Mouse (Mus musculus) frontal cortex, adult 2 months (tissue): ENCODE results near the gene Hbs1l. TPM values are rescaled to one million over a fixed set of nuclear protein-coding genes. Genes with fewer than 3 reads are reported as not detected.
A peak's percentile ranks its signal among the peaks of the same experiment; 100 is the strongest.

Experiments
- DNase-seq, 2 experiments: peaks; one replicate each; pipeline ENCODE4 v3.0.0; 2022; ENCODE audit warnings: low spot score in 1 of 2; ENCODE audit errors: extremely low spot score in 1 of 2
- polyA plus RNA-seq: library from polyadenylated mRNA; depleted of rRNA; stranded (reverse); fragments of >200 nt; gene quantifications from 2 replicates; pipeline ENCODE4 v1.2.3, GENCODE M21; 2012

Hbs1l gene
- polyA plus RNA-seq, 1 experiment: 47.7 TPM

DNA sequence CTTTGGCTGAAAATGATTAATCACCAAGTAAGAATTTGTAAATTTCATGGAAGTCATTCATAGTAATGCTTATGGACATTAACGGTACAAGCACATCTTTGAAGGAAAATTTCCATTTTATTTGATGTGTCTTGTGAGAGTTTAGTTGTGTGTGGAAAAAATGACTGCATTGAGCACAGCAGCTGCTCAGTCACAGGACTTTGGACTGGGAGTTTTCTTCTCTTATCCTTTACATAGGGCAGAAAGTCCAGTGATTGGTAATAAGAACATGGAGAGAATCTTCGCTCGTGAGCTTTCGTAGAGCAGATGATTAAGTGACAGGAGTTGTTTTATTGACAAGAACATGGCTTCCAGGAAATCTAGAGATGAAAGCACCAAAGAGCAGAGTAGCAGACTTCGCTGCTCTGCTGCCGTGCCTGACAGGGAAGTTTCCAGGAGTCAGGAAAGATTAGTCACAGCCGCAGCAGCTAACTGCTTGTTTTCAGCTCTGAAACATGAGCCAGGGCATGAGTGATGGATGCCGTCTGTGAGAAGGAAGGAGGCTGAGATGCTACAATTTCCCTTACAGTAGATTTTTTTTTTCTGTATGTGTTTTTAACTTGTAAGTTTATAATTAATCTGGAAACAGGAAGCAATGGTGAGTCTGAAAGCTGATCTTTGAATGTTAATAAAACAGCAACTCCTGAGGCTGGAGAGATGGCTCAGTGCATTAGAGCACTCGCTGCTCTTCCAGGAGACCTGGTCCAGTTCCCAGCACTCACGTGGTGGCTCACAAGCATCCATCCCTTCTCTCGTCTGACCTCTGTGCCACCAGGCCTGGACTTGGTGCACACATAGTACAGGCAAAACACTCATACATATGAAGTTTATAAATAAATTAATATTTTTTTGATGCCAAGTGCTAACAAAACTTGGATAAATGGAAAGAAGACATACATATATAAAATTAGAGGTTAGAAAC lies 9.2 kb downstream of the Hbs1l start:
- no peak for DNase-seq

- peak in 1 of 2 experiments; percentile 39 for DNase-seq
Observed at GRCm38 (mm10) chr10:21313732-21314131, 18.0 kb downstream of the Hbs1l start.

DNA sequence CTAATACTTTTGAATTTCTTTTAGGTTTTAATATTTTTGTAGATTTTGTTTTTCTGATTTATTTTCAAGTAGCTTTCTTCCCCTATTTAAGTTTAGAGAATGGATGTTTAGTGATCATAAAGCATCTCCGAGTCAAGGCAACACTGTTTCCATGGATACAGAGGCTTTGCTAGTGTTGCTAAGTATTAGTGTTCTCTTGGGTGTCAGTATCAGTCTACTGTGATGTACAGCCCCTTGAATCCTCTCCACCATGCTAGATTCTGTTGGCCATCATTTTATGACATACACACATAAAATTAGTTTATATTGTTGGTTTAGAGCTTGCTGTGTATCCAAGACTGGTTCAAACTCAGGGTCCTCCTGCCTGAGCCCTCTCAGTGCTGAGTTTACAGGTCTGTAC lies 20.3 kb downstream of the Hbs1l start:
- DNase-seq: no peak

DNA sequence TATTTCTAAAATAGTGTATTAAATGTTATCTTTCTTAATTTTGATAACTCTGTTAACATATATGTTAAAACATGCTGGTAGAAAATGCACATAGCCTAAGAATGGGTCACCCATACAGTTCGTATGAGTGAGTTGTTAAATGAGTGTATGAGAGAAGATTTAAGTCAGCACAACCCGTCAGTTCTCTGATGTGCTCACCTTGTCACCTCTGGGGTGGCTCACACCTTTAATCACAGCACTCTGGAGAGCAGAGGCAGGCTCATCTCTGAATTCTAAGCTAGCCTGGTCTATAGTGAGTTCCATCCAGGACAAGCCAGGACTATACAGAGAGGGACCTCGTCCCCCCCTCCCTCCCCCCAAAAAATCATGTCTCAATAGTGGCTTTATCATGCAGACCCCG lies 22.5 kb downstream of the Hbs1l start:
- no peak for DNase-seq

DNA sequence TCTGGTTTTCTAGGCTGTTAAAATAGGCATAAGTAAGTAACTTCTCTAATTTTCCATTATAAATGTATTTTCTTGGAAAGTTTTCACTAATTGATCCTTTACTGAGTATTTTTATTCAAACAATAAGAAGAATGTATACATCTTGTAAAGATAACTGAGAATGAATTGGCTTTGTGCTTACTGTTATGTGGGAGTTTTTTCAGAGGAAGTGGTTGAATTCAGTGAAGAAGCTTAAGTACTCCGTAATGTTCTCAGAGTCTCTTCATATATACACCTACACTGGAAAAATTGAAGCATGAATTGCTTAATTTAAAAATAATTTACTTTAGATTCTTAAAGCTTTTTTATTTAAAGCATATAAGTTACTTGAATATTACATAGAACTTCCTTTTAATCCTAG lies 23.2 kb downstream of the Hbs1l start:
- no peak for DNase-seq

- DNase-seq: peak; percentile 53 to 68
Observed at GRCm38 (mm10) chr10:21320601-21321000, 24.8 kb downstream of the Hbs1l start.

- DNase-seq: no peak
Observed at GRCm38 (mm10) chr10:21326352-21326751, 30.6 kb downstream of the Hbs1l start.

DNA sequence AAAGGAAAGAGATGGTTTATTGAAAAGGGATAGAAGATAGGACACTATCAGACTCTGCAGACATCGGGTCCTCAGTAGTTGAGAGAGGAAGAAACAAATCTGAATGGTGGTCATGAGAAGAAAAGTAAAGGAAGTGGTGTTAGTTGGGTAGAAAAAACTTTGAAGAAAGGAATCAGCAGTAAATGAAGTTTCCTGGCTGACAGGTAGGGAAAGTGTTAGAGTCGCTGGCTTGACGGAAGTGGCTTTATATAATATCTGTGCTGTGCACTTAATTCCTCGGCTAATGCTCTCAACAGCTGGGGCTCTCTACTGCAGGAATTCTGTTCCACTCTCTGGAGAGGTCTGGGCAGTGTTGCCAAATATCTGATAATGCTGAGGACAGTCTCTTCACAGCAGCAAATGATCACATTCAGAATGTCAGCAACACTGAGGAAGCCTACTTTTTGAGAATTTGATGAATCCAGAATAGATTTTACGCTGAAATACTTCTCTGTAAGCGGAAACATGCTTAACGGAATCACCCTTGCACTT lies 31.9 kb downstream of the Hbs1l start:
- no peak for DNase-seq

DNA sequence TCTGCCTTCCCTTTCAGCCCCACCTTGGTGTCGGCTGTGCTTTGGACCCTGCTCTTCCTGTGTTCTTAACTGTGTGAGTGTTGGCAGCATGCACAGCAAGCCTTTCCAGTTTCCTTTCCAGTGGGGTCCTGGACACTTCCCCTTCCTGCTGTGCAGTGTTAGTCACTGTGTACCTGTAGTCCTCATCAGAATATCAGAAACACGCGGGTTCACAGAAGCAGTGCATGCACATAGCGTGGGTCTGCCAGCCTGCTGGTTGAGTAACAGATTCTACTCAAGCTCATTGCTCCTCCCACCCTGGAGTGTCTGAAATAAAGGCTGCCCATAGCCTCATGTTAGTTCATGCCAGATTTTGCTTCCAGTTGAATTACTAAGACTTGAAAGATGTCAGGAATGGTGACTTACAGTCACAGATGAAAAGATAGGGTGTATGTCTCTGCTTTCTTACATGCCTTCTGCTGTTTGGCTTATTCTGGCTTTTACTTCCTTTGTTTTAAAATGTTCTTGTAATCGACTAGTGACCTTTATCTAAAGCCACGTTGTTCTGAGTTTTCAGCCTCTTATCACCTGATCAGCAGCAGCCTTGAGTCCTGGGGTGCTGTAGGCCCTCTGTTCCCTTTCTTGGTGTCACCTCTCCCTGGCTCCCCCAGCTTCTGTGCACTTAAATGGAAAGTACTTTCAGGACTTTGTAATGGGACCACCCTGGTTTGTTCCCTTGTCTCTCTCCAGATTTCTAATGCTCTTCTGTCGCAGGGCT lies 38.7 kb downstream of the Hbs1l start:
- no peak for DNase-seq

GRCm38 (mm10) chr10:21335534-21335933 lies 39.8 kb downstream of the Hbs1l start:
- DNase-seq: no peak

- DNase-seq: no peak
Observed at GRCm38 (mm10) chr10:21337191-21337590, 41.4 kb downstream of the Hbs1l start.

GRCm38 (mm10) chr10:21341706-21342105 lies 45.9 kb downstream of the Hbs1l start:
- DNase-seq: no peak

DNA sequence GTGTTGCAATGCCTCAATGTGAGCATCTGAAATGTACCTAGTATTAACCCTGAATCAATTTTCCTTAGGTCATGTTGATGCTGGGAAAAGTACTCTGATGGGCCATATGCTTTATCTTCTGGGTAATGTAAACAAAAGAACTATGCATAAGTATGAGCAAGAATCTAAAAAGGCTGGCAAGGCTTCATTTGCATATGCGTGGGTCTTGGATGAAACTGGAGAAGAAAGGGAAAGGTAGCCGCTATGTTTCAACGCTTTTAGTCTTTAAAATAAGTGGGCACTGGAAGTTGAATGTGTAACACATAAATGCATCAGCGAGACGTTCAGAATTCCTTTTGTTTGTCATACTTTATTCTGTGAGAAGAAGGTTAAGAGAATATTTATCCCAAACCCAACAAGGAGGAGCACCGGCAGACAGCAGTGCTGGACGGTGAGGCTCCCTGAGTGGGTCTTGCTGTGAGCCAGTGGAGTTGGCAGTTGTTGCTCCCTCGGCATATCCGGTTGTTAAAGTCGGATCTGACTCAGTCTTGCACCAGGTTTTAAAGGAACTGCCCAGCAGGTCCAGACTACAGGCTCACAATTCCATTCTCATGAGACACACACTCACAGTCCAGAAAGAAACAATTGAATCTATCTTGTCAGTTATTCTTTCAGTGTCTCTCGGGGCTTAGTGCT lies 46.7 kb downstream of the Hbs1l start:
- DNase-seq: peak in 1 of 2 experiments; percentile 60

DNA sequence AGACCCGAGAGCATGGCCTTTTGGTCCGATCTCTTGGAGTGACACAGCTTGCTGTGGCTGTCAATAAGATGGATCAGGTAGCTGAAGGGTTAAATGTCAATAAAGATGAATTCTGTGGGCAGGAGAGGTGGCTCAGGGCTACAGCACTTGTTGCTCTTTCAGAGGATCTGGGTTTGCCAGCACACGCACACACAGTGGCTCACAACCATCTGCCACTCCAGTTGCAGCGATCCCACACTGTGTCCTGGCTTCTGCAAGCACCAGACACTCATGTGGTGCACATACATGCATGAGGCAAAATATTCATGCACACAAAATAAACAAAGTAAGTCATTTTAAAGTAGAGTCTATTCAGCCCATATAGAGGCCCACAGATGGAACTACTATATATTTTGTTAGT lies 51.6 kb downstream of the Hbs1l start:
- DNase-seq: no peak

GRCm38 (mm10) chr10:21349449-21349848 lies 53.7 kb downstream of the Hbs1l start:
- no peak for DNase-seq

- no peak for DNase-seq
Observed at GRCm38 (mm10) chr10:21349946-21350345, 54.2 kb downstream of the Hbs1l start.

- DNase-seq: no peak
Observed at GRCm38 (mm10) chr10:21350531-21351515, 55.0 kb downstream of the Hbs1l start.

DNA sequence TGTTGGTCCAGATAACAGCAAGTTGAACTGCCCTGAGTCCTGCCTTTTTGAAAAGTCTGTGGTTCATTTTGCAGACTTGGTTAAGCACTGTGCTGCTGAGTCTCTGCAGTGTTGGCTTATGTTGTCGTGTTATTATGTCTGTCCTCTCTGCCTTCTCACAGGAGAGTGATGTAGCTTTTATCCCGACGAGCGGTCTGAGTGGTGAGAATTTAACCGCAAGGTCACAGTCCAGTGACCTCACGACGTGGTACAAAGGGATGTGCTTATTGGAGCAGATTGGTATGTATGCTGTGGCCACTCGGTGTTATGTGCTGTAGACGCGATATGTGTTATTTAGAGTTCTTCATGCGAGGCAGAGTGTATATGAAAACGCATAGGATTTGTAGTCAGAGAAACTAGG lies 56.0 kb downstream of the Hbs1l start:
- no peak for DNase-seq

DNA sequence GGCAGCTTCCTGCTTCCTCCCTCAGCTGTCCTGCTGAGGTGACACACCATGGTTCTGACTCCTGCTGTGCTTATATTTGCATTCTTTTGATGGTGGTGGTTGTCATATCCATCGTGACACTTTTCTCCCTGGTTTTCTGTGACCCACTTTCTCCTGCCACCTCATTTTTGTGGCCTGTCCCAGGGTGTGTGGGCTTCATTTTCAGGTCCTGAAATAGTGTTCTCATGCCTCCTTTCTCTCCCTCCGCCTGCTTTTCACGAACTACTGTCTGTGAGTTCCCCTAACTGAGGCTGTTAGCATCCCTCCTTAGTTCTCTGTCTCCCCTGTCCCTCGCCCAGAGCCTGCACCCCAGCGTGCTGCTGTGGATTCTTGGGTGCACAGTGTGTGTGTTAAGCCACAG lies 58.1 kb downstream of the Hbs1l start:
- DNase-seq: peak in 1 of 2 experiments; percentile 48

- DNase-seq: no peak
Observed at GRCm38 (mm10) chr10:21354506-21354905, 58.7 kb downstream of the Hbs1l start.
